Mouse (Mus musculus): ENCODE measurements around the gene Arhgap27. TPM values are rescaled to one million over a fixed set of nuclear protein-coding genes. Genes with fewer than 3 reads are reported as not detected.

The Arhgap27 gene
- total and polyA plus RNA-seq, 3 experiments, result 11.8 to 30.9 (median 26.1) TPM

DNA sequence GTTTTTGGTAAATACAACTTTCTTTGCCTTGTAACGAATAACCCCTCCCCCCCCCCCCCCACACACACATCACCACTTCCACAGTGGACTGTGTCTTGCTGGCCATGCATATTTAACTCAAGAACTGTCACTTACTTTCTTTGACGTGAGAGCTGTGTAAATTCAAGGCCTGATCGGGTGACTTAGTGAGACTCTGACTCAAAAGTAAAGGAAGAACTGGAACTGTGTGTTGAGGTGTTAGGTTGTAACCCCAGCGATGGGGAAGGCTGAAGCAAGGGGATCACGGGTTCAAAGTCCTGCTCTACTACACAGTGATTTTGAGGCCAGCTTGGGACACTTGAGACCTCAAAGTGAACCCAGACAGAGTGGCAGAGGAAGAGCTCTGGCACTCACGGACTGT lies 50.0 kb downstream of the Arhgap27 start (continued):
- TF ChIP-seq POLR2A (IDR thresholded peaks at IDR 0.05; ENCODE audit: low read depth, low read length) (no peak), TBP (conservative IDR thresholded peaks at IDR 0.05; ENCODE audit: low read depth, low read length) (no peak), SIN3A (IDR thresholded peaks at IDR 0.05; ENCODE audit: low read length) (no peak), USF2 (conservative IDR thresholded peaks at IDR 0.05; ENCODE audit: low read depth, low read length) (no peak), SMC3 (IDR thresholded peaks at IDR 0.05; ENCODE audit: low read depth, low read length) (no peak), ZNF384 (IDR thresholded peaks at IDR 0.05; ENCODE audit: low read depth, low read length) (no peak), MYC (IDR thresholded peaks at IDR 0.05; ENCODE audit: low read depth, low read length) (no peak), BHLHE40 (IDR thresholded peaks at IDR 0.05; ENCODE audit: low read depth, low read length) (peak; percentile 91), IRF4 (IDR thresholded peaks at IDR 0.05; ENCODE audit: low read depth, low read length) (peak; percentile 88), UBTF (IDR thresholded peaks at IDR 0.05; ENCODE audit: low read depth, low read length) (no peak), NELFE (IDR thresholded peaks at IDR 0.05; ENCODE audit: low read depth, low read length) (no peak), RCOR1 (conservative IDR thresholded peaks at IDR 0.05; ENCODE audit: low read depth, low read length) (peak; percentile 11; the same call in 1 of the 2 replicates)

DNA sequence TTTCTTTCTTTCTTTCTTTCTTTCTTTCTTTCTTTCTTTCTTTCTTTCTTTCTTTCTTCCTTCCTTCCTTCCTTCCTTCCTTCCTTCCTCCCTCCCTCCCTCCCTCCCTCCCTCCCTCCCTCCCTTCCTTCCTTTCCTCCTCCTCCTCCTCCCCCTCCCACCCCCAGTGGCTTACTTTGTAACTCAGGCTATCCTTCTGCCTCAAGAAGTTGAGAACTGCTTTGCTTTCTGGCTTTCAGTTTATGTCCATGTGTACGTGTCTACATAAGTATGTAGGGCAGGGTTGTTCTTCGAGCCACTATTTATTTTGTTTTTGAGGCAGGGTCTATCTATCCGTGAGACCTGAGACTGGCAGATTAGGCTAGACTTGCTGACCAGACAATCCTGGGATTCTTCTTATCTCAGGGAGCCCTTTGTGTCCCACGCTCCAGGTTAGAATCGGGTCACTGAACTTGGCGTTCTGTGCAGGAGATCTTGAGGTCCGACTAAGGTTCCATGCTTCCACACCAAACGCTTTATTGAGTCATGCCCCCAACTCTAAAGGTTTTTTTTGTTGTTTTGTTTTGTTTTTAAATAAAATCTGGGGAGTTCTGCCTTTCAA lies 50.7 kb downstream of the Arhgap27 start:
- dilution Hi-C loops (cut with MboI; ENCODE audit: extremely low pct_ligation_motif_present, extremely low pct_unique_long_range_greater_than_20kb, low sequenced_read_pairs), result no loop called here

DNA sequence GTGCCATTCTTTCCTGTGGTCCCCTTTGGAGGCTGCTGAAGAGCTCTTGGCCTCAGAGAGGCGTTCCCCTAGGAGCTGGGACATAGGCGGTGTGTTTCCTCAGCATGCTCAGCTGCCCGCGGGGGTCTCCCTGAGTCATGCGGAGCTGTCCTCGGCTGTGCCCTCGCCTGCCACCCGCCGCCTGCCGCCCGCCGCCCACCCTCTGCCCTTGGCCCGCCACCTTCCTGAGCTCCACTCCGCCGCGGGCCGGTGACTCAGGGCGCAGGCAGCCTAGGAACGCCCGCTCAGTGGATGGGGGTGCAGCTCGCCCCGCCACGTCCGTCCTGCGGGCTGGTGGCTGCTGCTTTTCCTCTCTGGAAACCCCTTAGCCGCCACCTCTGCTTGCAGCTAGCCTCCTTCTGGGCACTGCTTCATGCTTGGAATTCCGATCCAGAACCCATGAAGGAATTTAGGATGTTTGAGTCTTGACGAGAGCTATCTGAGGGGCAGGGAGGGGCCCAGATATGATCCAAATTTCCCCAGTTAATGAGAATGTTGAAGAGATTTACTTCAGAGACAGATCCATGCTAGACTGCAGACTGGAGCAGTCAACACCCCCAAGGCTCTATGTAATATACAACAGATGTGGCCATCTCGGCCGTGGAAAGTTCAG lies 51.4 kb downstream of the Arhgap27 start:
- DNase-seq (ENCODE audit: extremely low read depth), result no peak
- Histone ChIP-seq H3K9me3 (replicated peaks; ENCODE audit: low read length) (no peaks in the 10 kb centered on the region), H3K36me3 (replicated peaks in 1 of 2; ENCODE audit: control insufficient read depth in 1 of 2, insufficient read depth in 1 of 2, low read length in 1 of 2) (no peaks in the 10 kb centered on the region), H3K4me1 (ENCODE audit: control insufficient read depth in 1 of 2, insufficient read depth in 2 of 2) (peaks cover 34 to 58% of the 10 kb centered on the region in 2 experiments), H3K4me2 (ENCODE audit: insufficient read depth, low read depth, poor library complexity, severe bottlenecking) (no peak overlapping the region), H3K9ac (ENCODE audit: insufficient read depth, low read depth) (no peak overlapping the region), H3K27me3 (replicated peaks) (no peaks in the 10 kb centered on the region), H3K27ac (ENCODE audit: insufficient read depth, low read depth) (no peak overlapping the region), H3K79me2 (replicated peaks; ENCODE audit: control insufficient read depth, extremely low read depth, insufficient read depth, poor library complexity, severe bottlenecking) (no peaks in the 10 kb centered on the region), H3K4me3 (replicated peaks in 1 of 3; ENCODE audit: low read depth in 2 of 3, low read length in 2 of 3, poor library complexity in 1 of 3) (no peak overlapping the region)
- in situ Hi-C loops (cut with MboI; ENCODE audit: low pct_ligation_motif_present, low pct_unique_long_range_greater_than_20kb, low sequenced_read_pairs) (no loop called here), dilution Hi-C loops (cut with MboI; ENCODE audit: extremely low pct_ligation_motif_present, extremely low pct_unique_long_range_greater_than_20kb, low sequenced_read_pairs) (no loop called here)
- no peak for TF ChIP-seq MYC (IDR thresholded peaks at IDR 0.05; ENCODE audit: low read depth, low read length)
- TF ChIP-seq USF1 (IDR thresholded peaks at IDR 0.05; ENCODE audit: low read depth, low read length), result no peak
- TF ChIP-seq ZNF384 (IDR thresholded peaks at IDR 0.05; ENCODE audit: low read depth, low read length), result no peak
- TF ChIP-seq CTCF (conservative IDR thresholded peaks at IDR 0.05 in 1 of 2, IDR thresholded peaks at IDR 0.05 in 1 of 2; ENCODE audit: low read depth in 2 of 2, low read length in 2 of 2), result no peak
- TF ChIP-seq IRF4 (IDR thresholded peaks at IDR 0.05; ENCODE audit: low read depth, low read length), result no peak
- no peak for TF ChIP-seq ETS1 (conservative IDR thresholded peaks at IDR 0.05; ENCODE audit: low read depth, low read length)
- TF ChIP-seq CHD2 (IDR thresholded peaks at IDR 0.05; ENCODE audit: low read length), result no peak
- TF ChIP-seq UBTF (IDR thresholded peaks at IDR 0.05; ENCODE audit: low read depth, low read length), result no peak
- TF ChIP-seq KAT2A (IDR thresholded peaks at IDR 0.05; ENCODE audit: insufficient replicate concordance, low read length), result no peak

More for the DNA sequence above, 50.7 kb downstream of the Arhgap27 start:
- Histone ChIP-seq H3K4me2 (ENCODE audit: insufficient read depth, low read depth, poor library complexity, severe bottlenecking) (no peak overlapping the region), H3K4me1 (ENCODE audit: control insufficient read depth in 1 of 2, insufficient read depth in 2 of 2) (peaks cover 34 to 53% of the 10 kb centered on the region in 2 experiments), H3K79me2 (replicated peaks; ENCODE audit: control insufficient read depth, extremely low read depth, insufficient read depth, poor library complexity, severe bottlenecking) (no peaks in the 10 kb centered on the region), H3K9ac (ENCODE audit: insufficient read depth, low read depth) (no peak overlapping the region), H3K27me3 (replicated peaks) (no peaks in the 10 kb centered on the region), H3K27ac (ENCODE audit: insufficient read depth, low read depth) (no peak overlapping the region), H3K36me3 (replicated peaks in 1 of 2; ENCODE audit: control insufficient read depth in 1 of 2, insufficient read depth in 1 of 2, low read length in 1 of 2) (no peaks in the 10 kb centered on the region), H3K9me3 (replicated peaks; ENCODE audit: low read length) (no peaks in the 10 kb centered on the region), H3K4me3 (replicated peaks in 1 of 3; ENCODE audit: low read depth in 2 of 3, low read length in 2 of 3, poor library complexity in 1 of 3) (no peak overlapping the region)
- in situ Hi-C loops (cut with MboI; ENCODE audit: low pct_ligation_motif_present, low pct_unique_long_range_greater_than_20kb, low sequenced_read_pairs), result no loop called here
- DNase-seq (ENCODE audit: extremely low read depth), result no peak
- no peak for TF ChIP-seq GABPA (IDR thresholded peaks at IDR 0.05; ENCODE audit: insufficient replicate concordance, low read depth, low read length)
- TF ChIP-seq UBTF (IDR thresholded peaks at IDR 0.05; ENCODE audit: low read depth, low read length), result no peak
- TF ChIP-seq ETS1 (conservative IDR thresholded peaks at IDR 0.05; ENCODE audit: low read depth, low read length), result no peak
- no peak for TF ChIP-seq MAFK (IDR thresholded peaks at IDR 0.05; ENCODE audit: insufficient replicate concordance, low read length)
- TF ChIP-seq CHD1 (IDR thresholded peaks at IDR 0.05; ENCODE audit: low read depth, low read length), result no peak
- TF ChIP-seq ZC3H11A (IDR thresholded peaks at IDR 0.05; ENCODE audit: low read depth, low read length), result no peak
- TF ChIP-seq ZMIZ1 (IDR thresholded peaks at IDR 0.05; ENCODE audit: low read depth, low read length), result no peak
- no peak for TF ChIP-seq RAD21 (IDR thresholded peaks at IDR 0.05; ENCODE audit: low read depth, low read length)
- TF ChIP-seq TCF12 (IDR thresholded peaks at IDR 0.05; ENCODE audit: low read depth, low read length), result no peak
- no peak for TF ChIP-seq ELF1 (IDR thresholded peaks at IDR 0.05; ENCODE audit: low read depth, low read length)
- no peak for TF ChIP-seq CHD2 (IDR thresholded peaks at IDR 0.05; ENCODE audit: low read length)
- TF ChIP-seq SMC3 (IDR thresholded peaks at IDR 0.05; ENCODE audit: low read depth, low read length), result no peak
- TF ChIP-seq BHLHE40 (IDR thresholded peaks at IDR 0.05; ENCODE audit: low read depth, low read length), result no peak
- no peak for TF ChIP-seq NELFE (IDR thresholded peaks at IDR 0.05; ENCODE audit: low read depth, low read length)
